Mouse (Mus musculus) ovary, adult 2 months (tissue): ENCODE measurements around the gene Gm17509. TPM values are rescaled to one million over a fixed set of nuclear protein-coding genes. Genes with fewer than 3 reads are reported as not detected.

Source experiments
- polyA plus RNA-seq: library from polyadenylated mRNA; depleted of rRNA; stranded (reverse); fragments of >200 nt; gene quantifications from 2 replicates; pipeline ENCODE4 v1.2.3, GENCODE M21; 2012; rRNA removed

Gm17509 gene
- polyA plus RNA-seq = 0.37 TPM in 1 of 2 replicates, not detected in the other

GRCm38 (mm10) chr13:117220501-117221321 is at the start of gene Gm17509:
Gene Gm17509 (minus strand): TSS chr13:117221075.

GRCm38 (mm10) chr13:117208236-117208635 is 12.6 kb downstream of the Gm17509 start, which contains the start of gene Emb:
Gene Emb (plus strand): TSS chr13:117208536.

Other genes starting within 250 kb of the Gm17509 start
- 10.2 and 13.0 TPM in 2 replicates for gene Parp8, start 195.5 kb downstream of the Gm17509 start, polyA plus RNA-seq
- 95.3 and 99.9 TPM in 2 replicates for gene Emb, start 12.5 kb downstream of the Gm17509 start, polyA plus RNA-seq